Mouse (Mus musculus) spleen, adult 2 months (tissue): ENCODE measurements around the gene Rab26. TPM values are rescaled to one million over a fixed set of nuclear protein-coding genes. Genes with fewer than 3 reads are reported as not detected.

Experiments
- DNase-seq, 2 experiments: peaks; one replicate each; pipeline versions ENCODE4 v3.0.0 to v3.0.0-alpha.2; 2012 to 2021; ENCODE audit warnings: low spot score in 2 of 2, low read depth in 1 of 2
- H3K27ac ChIP-seq: fragments of 200-500 bp; 2 replicates; pipeline ENCODE4 v1.5.1; 2012; ENCODE audit warnings: low read length, inconsistent platforms; ENCODE audit not compliant: insufficient read depth
- H3K27me3 ChIP-seq: fragments of 200-500 bp; 2 replicates; pipeline ENCODE4 v1.6.1; 2012; ENCODE audit warnings: mild to moderate bottlenecking, moderate library complexity, low read length, inconsistent platforms; ENCODE audit not compliant: control insufficient read depth, insufficient read depth
- H3K36me3 ChIP-seq: fragments of 200-500 bp; 2 replicates; pipeline ENCODE4 v1.6.1; 2012; ENCODE audit warnings: mild to moderate bottlenecking, low read length, inconsistent platforms; ENCODE audit not compliant: control insufficient read depth, insufficient read depth
- H3K4me1 ChIP-seq: fragments of 200-500 bp; 2 replicates; pipeline ENCODE4 v1.6.1; 2011; ENCODE audit warnings: inconsistent platforms; ENCODE audit not compliant: control insufficient read depth, insufficient read depth, insufficient read length
- H3K4me3 ChIP-seq: fragments of 200-500 bp; 2 replicates; pipeline ENCODE4 v1.5.1; 2011; ENCODE audit warnings: mild to moderate bottlenecking, inconsistent platforms; ENCODE audit not compliant: insufficient read depth, insufficient read length; ENCODE audit errors: extremely low read depth
- CTCF ChIP-seq: fragments of 200-500 bp; IDR thresholded peaks from 2 replicates; pipeline ENCODE4 v1.5.1; 2011; ENCODE audit warnings: mild to moderate bottlenecking, inconsistent platforms; ENCODE audit not compliant: insufficient read depth, insufficient read length, insufficient replicate concordance; ENCODE audit errors: extremely low read depth
- POLR2A ChIP-seq: fragments of 200-500 bp; IDR thresholded peaks from 2 replicates; pipeline ENCODE4 v1.6.1; 2011; ENCODE audit warnings: low read depth, low read length, inconsistent platforms
- WGBS: fragments of 180-500 bp; shearing (Covaris S2); methylation state at CpG from one replicate; pipeline ENCODE4 v1.1.7; 2018; 5-methylcytosine and 5-hydroxymethylcytosine counted together
- polyA plus RNA-seq: library from polyadenylated mRNA; depleted of rRNA; stranded (reverse); fragments of >200 nt; gene quantifications from 2 replicates; pipeline ENCODE4 v1.2.3, GENCODE M21; 2012; rRNA removed

The Rab26 gene
- polyA plus RNA-seq, result 2.2 and 2.5 TPM in 2 replicates

DNA sequence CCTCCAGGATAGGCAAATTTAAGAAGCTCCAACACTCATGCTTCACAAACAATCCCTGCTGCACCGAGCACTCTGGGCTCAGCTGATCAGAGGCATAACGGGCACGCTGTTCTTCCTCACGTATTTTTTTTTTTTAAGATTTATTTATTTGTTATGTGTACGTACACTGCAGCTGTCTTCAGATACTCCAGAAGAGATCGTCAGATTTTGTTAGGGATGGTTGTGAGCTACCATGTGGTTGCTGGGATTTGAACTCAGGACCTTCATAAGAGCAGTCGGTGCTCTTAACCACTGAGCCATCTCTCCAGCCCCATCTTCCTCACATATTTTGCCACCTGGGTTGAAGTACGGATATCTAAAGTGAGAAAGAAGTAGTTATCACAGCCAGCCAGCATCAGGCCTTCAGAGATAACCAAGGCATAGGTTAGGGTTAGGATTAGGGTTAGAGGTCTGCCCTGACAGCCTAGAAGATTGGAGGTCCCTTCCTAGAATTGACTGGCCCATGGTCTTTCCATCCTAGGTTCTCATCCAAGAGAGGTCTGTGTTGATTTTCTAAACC is at the start of gene Rab26:
TSS of gene Rab26 (minus strand) at position 51 of the 559 bp plus-strand sequence.
- Histone ChIP-seq H3K27ac (no peak within 1 kb of the TSS), H3K4me3 (peak within 1 kb of the TSS; percentile 35; the same call in 1 of the 2 replicates), H3K27me3 (no peaks in the 10 kb centered on the region), H3K36me3 (peaks cover 7% of the 10 kb centered on the region; the same call in 1 of the 2 replicates), H3K4me1 (peaks cover 13% of the 10 kb centered on the region)
- TF ChIP-seq POLR2A (no peak), CTCF (no peak)
- DNase-seq, result no peak
- WGBS, result 84% methylated on average over 8 of the region's 8 CpGs

GRCm38 (mm10) chr17:24580287-24580686 is 46.3 kb upstream of the Rab26 start:
- TF ChIP-seq POLR2A, result no peak
- no peak for TF ChIP-seq CTCF
- no peaks in the 10 kb centered on the region for H3K4me1 ChIP-seq
- H3K27ac ChIP-seq, result no peak overlapping the region
- H3K36me3 ChIP-seq, result peaks cover 16% of the 10 kb centered on the region
- WGBS, result 100% methylated on average over 2 of the region's 2 CpGs
- no peak overlapping the region for H3K4me3 ChIP-seq
- DNase-seq, result no peak
- H3K27me3 ChIP-seq, result no peaks in the 10 kb centered on the region

DNA sequence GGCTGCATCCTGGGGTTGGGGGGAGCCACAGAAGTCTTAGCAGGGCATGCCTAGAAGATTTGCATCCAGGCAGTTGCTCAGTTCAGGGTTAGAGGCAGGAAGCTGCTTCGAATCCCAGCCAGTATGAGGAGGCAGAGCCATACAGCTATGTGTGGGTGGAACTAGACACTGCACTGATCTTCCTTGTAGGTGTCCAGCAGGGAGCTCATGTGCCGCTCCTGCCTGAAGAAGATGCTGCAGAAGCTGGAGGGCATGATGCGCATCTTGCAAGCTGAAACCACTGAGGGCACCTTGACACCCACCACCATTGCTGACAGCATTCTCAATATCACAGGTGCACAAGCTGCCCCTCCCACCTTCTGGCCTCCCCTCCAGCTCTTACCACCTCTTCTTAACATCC is 45.5 kb upstream of the Rab26 start:
- H3K4me1 ChIP-seq, result no peaks in the 10 kb centered on the region
- TF ChIP-seq CTCF, result no peak
- TF ChIP-seq POLR2A, result no peak
- no peak for DNase-seq
- H3K36me3 ChIP-seq, result peaks cover 16% of the 10 kb centered on the region
- no peak overlapping the region for H3K27ac ChIP-seq
- no peak overlapping the region for H3K4me3 ChIP-seq
- no peaks in the 10 kb centered on the region for H3K27me3 ChIP-seq
- 94% methylated on average over 3 of the region's 3 CpGs for WGBS

GRCm38 (mm10) chr17:24573811-24574210 is 39.8 kb upstream of the Rab26 start:
- no peak for DNase-seq
- Histone ChIP-seq H3K4me3 (no peak overlapping the region), H3K36me3 (peaks cover 13% of the 10 kb centered on the region; the same call in 1 of the 2 replicates), H3K27me3 (no peaks in the 10 kb centered on the region), H3K27ac (no peak overlapping the region), H3K4me1 (no peaks in the 10 kb centered on the region)
- 95% methylated on average over 9 of the region's 9 CpGs for WGBS
- TF ChIP-seq POLR2A (no peak), CTCF (no peak)

DNA sequence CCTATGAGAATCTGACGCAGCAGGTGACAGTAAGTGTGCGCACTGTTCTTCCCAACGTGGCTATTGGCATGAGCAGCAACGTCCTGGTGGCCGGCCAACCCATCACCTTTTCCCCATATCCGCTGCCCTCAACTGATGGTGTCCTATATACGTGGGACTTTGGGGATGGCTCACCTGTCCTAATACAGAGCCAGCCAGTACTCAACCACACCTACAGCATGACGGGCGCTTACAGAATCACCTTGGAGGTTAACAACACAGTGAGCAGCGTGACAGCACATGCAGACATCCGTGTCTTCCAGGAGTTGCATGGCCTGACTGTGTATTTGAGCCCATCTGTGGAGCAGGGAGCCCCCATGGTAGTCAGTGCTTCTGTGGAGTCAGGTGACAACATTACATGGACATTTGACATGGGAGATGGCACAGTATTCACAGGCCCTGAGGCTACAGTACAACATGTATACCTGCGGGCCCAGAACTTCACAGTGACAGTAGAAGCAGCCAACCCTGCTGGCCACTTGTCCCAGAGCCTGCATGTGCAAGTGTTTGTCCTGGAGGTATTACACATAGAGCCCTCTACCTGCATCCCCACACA is 38.7 kb upstream of the Rab26 start:
- H3K27me3 ChIP-seq, result no peaks in the 10 kb centered on the region
- H3K36me3 ChIP-seq, result peaks cover 13% of the 10 kb centered on the region
- no peak overlapping the region for H3K4me3 ChIP-seq
- 95% methylated on average over 12 of the region's 12 CpGs for WGBS
- no peaks in the 10 kb centered on the region for H3K4me1 ChIP-seq
- DNase-seq, result no peak
- no peak for TF ChIP-seq CTCF
- TF ChIP-seq POLR2A, result no peak
- no peak overlapping the region for H3K27ac ChIP-seq

DNA sequence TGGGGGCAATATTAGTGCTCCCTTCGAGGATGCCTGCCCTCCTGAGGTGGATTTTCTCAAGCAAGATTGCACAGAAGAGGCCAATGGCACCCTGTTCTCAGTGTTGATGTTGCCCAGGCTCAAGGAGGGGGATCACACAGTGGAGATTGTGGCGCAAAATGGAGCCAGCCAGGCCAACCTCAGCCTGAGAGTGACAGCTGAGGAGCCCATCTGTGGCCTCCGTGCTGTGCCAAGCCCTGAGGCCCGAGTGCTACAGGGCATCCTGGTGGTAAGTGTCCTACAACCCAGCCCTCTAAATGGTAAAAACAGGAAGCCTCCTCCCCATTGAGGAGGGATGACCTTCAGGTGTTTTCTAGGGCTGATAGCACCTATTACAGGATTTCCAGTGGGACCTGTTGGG is 35.8 kb upstream of the Rab26 start:
- H3K36me3 ChIP-seq, result peaks cover 15% of the 10 kb centered on the region
- WGBS, result 80% methylated on average over 4 of the region's 4 CpGs

More for the DNA sequence above, 35.8 kb upstream of the Rab26 start:
- TF ChIP-seq POLR2A (no peak), CTCF (no peak)
- Histone ChIP-seq H3K27me3 (no peaks in the 10 kb centered on the region), H3K4me1 (no peaks in the 10 kb centered on the region), H3K27ac (no peak overlapping the region), H3K4me3 (no peak overlapping the region)
- DNase-seq, result no peak
